Mouse (Mus musculus): ENCODE data around the gene Mtr. TPM values are rescaled to one million over a fixed set of nuclear protein-coding genes. Genes with fewer than 3 reads are reported as not detected.
A peak's percentile ranks its signal among the peaks of the same experiment; 100 is the strongest.

Mtr gene
- polyA plus RNA-seq, 2 experiments = 4.0 to 9.6 TPM

- 74% methylated on average over 5 of the region's 5 CpGs for WGBS (ENCODE audit: insufficient replicate concordance)
- peaks cover 17% of the 10 kb centered on the region for H3K36me3 ChIP-seq (replicated peaks; ENCODE audit: control insufficient read depth, insufficient read depth, low read depth)
Measured at GRCm38 (mm10) chr13:12227606-12228005, 30.3 kb downstream of the Mtr start.

DNA sequence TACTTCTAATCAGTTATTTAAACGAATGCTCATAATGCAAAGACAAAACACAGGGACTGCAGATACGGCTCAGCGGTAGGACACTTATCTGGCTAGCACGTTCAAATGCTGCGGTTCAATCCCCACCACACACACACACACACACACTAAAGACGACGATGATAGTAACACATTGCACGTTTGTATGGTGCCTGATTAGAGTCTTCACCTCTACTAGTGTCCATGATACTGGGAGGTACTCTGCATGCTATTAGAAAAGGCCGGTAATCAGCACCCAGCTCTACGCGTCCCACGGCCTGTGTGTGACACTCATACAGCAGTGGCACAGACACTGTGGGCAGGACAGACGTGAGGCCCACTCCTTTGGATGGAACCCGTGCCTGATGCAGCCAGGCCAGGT is 39.3 kb downstream of the Mtr start:
- 78% methylated on average over 14 of the region's 14 CpGs for WGBS (ENCODE audit: insufficient replicate concordance)
- no peaks in the 10 kb centered on the region for H3K9me3 ChIP-seq (ENCODE audit: control insufficient read depth, low read length)
- no peak overlapping the region for H3K27ac ChIP-seq
- peaks cover 20% of the 10 kb centered on the region for H3K36me3 ChIP-seq (replicated peaks; ENCODE audit: control insufficient read depth, insufficient read depth, low read depth)
- no peak overlapping the region for H3K4me2 ChIP-seq (ENCODE audit: low read depth)
- DNase-seq (ENCODE audit: low read depth in 3 of 3, low spot score in 3 of 3) (no peak), ATAC-seq (ENCODE audit: insufficient read depth) (peak; percentile 60; the same call in 1 of the 2 replicates)
- H3K9ac ChIP-seq (replicated peaks) = no peak overlapping the region
- no peak overlapping the region for H3K4me3 ChIP-seq (ENCODE audit: insufficient read depth in 1 of 2, low read depth in 2 of 2, low read length in 2 of 2)
- TF ChIP-seq CTCF (IDR thresholded peaks at IDR 0.05; ENCODE audit: low read depth) (no peak), EP300 (IDR thresholded peaks at IDR 0.05; ENCODE audit: low read depth) (no peak)
- H3K4me1 ChIP-seq (replicated peaks; ENCODE audit: control insufficient read depth in 2 of 2, insufficient read depth in 2 of 2, low read length in 1 of 2) = no peaks in the 10 kb centered on the region
- H3K27me3 ChIP-seq (ENCODE audit: control insufficient read depth, insufficient read depth, low read length) = no peaks in the 10 kb centered on the region

More at GRCm38 (mm10) chr13:12227606-12228005, 30.3 kb downstream of the Mtr start:
- Histone ChIP-seq H3K4me3 (ENCODE audit: insufficient read depth in 1 of 2, low read depth in 2 of 2, low read length in 2 of 2) (no peak overlapping the region), H3K4me1 (replicated peaks; ENCODE audit: control insufficient read depth in 2 of 2, insufficient read depth in 2 of 2, low read length in 1 of 2) (no peaks in the 10 kb centered on the region), H3K9ac (replicated peaks) (no peak overlapping the region), H3K27ac (no peak overlapping the region), H3K27me3 (ENCODE audit: control insufficient read depth, insufficient read depth, low read length) (no peaks in the 10 kb centered on the region), H3K4me2 (ENCODE audit: low read depth) (no peak overlapping the region), H3K9me3 (ENCODE audit: control insufficient read depth, low read length) (no peaks in the 10 kb centered on the region)
- ATAC-seq (ENCODE audit: insufficient read depth) = no peak
- TF ChIP-seq CTCF (IDR thresholded peaks at IDR 0.05; ENCODE audit: low read depth) (no peak), EP300 (IDR thresholded peaks at IDR 0.05; ENCODE audit: low read depth) (no peak)
- no peak for DNase-seq (ENCODE audit: low read depth in 3 of 3, low spot score in 3 of 3)

- TF ChIP-seq CTCF (IDR thresholded peaks at IDR 0.05; ENCODE audit: low read depth) (no peak), EP300 (IDR thresholded peaks at IDR 0.05; ENCODE audit: low read depth) (no peak)
- no peaks in the 10 kb centered on the region for H3K4me1 ChIP-seq (replicated peaks; ENCODE audit: control insufficient read depth in 2 of 2, insufficient read depth in 2 of 2, low read length in 1 of 2)
- H3K4me3 ChIP-seq (ENCODE audit: insufficient read depth in 1 of 2, low read depth in 2 of 2, low read length in 2 of 2) = no peak overlapping the region
- 81% methylated on average over 5 of the region's 5 CpGs for WGBS (ENCODE audit: insufficient replicate concordance)
- no peak for DNase-seq (ENCODE audit: low read depth in 3 of 3, low spot score in 3 of 3)
- no peak for ATAC-seq (ENCODE audit: insufficient read depth)
- no peaks in the 10 kb centered on the region for H3K9me3 ChIP-seq (ENCODE audit: control insufficient read depth, low read length)
- no peaks in the 10 kb centered on the region for H3K27me3 ChIP-seq (ENCODE audit: control insufficient read depth, insufficient read depth, low read length)
- no peak overlapping the region for H3K9ac ChIP-seq (replicated peaks)
- no peak overlapping the region for H3K4me2 ChIP-seq (ENCODE audit: low read depth)
- H3K36me3 ChIP-seq (replicated peaks; ENCODE audit: control insufficient read depth, insufficient read depth, low read depth) = peaks cover 16% of the 10 kb centered on the region
- H3K27ac ChIP-seq = no peak overlapping the region
Measured at GRCm38 (mm10) chr13:12214922-12215321, 43.0 kb downstream of the Mtr start.

- Histone ChIP-seq H3K9me3 (ENCODE audit: control insufficient read depth, low read length) (no peaks in the 10 kb centered on the region), H3K9ac (replicated peaks) (no peak overlapping the region), H3K27me3 (ENCODE audit: control insufficient read depth, insufficient read depth, low read length) (no peaks in the 10 kb centered on the region), H3K27ac (no peak overlapping the region), H3K4me1 (replicated peaks; ENCODE audit: control insufficient read depth in 2 of 2, insufficient read depth in 2 of 2, low read length in 1 of 2) (no peaks in the 10 kb centered on the region), H3K4me3 (ENCODE audit: insufficient read depth in 1 of 2, low read depth in 2 of 2, low read length in 2 of 2) (no peak overlapping the region), H3K4me2 (ENCODE audit: low read depth) (no peak overlapping the region), H3K36me3 (replicated peaks; ENCODE audit: control insufficient read depth, insufficient read depth, low read depth) (peaks cover 19% of the 10 kb centered on the region)
- no peak for ATAC-seq (ENCODE audit: insufficient read depth)
- TF ChIP-seq CTCF (IDR thresholded peaks at IDR 0.05; ENCODE audit: low read depth) (no peak), EP300 (IDR thresholded peaks at IDR 0.05; ENCODE audit: low read depth) (no peak)
- no peak for DNase-seq (ENCODE audit: low read depth in 3 of 3, low spot score in 3 of 3)
- 59% methylated on average over 2 of the region's 2 CpGs for WGBS (ENCODE audit: insufficient replicate concordance)
Measured at GRCm38 (mm10) chr13:12211058-12211457, 46.9 kb downstream of the Mtr start.

GRCm38 (mm10) chr13:12210023-12210762 is 47.7 kb downstream of the Mtr start:
- H3K36me3 ChIP-seq (replicated peaks; ENCODE audit: control insufficient read depth, insufficient read depth, low read depth) = peaks cover 17% of the 10 kb centered on the region
- WGBS (ENCODE audit: insufficient replicate concordance) = 69% methylated on average over 10 of the region's 10 CpGs
- H3K9me3 ChIP-seq (ENCODE audit: control insufficient read depth, low read length) = no peaks in the 10 kb centered on the region

More at GRCm38 (mm10) chr13:12210023-12210762, 47.7 kb downstream of the Mtr start:
- no peak overlapping the region for H3K4me3 ChIP-seq (ENCODE audit: insufficient read depth in 1 of 2, low read depth in 2 of 2, low read length in 2 of 2)
- no peak for TF ChIP-seq EP300 (IDR thresholded peaks at IDR 0.05; ENCODE audit: low read depth)
- TF ChIP-seq CTCF (IDR thresholded peaks at IDR 0.05; ENCODE audit: low read depth) = peak; percentile 93
- H3K9ac ChIP-seq (replicated peaks) = no peak overlapping the region
- DNase-seq (ENCODE audit: low read depth in 3 of 3, low spot score in 3 of 3) = peak; percentile 46 to 49 (median 47)
- ATAC-seq (ENCODE audit: insufficient read depth) = 0 out of 2 replicates have a peak, but pooled peaks have one; percentile 21
- H3K27me3 ChIP-seq (ENCODE audit: control insufficient read depth, insufficient read depth, low read length) = no peaks in the 10 kb centered on the region
- no peak overlapping the region for H3K27ac ChIP-seq
- no peak overlapping the region for H3K4me2 ChIP-seq (ENCODE audit: low read depth)
- no peaks in the 10 kb centered on the region for H3K4me1 ChIP-seq (replicated peaks; ENCODE audit: control insufficient read depth in 2 of 2, insufficient read depth in 2 of 2, low read length in 1 of 2)
